Mouse (Mus musculus) brain, embryonic 14.5 days (tissue): ENCODE results near the gene Plod3.

Experiments used
- CTCF ChIP-seq: fragments of 200-500 bp; IDR thresholded peaks from 2 replicates; pipeline ENCODE4 v1.5.1; 2012; ENCODE audit warnings: inconsistent platforms, mild to moderate bottlenecking, moderate library complexity, borderline replicate concordance; ENCODE audit not compliant: insufficient read depth, insufficient read length; ENCODE audit errors: extremely low read depth
- POLR2A ChIP-seq: fragments of 200-500 bp; IDR thresholded peaks from 2 replicates; pipeline ENCODE4 v1.6.1; 2012; ENCODE audit warnings: mild to moderate bottlenecking, inconsistent platforms, borderline replicate concordance; ENCODE audit not compliant: poor library complexity, insufficient read depth, insufficient read length, severe bottlenecking; ENCODE audit errors: extremely low read depth

- TF ChIP-seq CTCF (no peak), POLR2A (no peak)
These were observed 21.6 kb upstream of the Plod3 start for GRCm38 (mm10) chr5:136965210-136965609.
